Mouse (Mus musculus): ENCODE results near the gene Cmtm7. TPM values are rescaled to one million over a fixed set of nuclear protein-coding genes. Genes with fewer than 3 reads are reported as not detected.

Cmtm7 gene
- polyA plus RNA-seq, 2 experiments = 36.7 to 49.5 TPM

- Histone ChIP-seq H3K9me3 (ENCODE audit: control insufficient read depth, low read length) (no peaks in the 10 kb centered on the region), H3K27ac (no peak overlapping the region; the same call in 1 of the 2 replicates)
- WGBS (ENCODE audit: insufficient replicate concordance) = under 1% methylated on average over 37 of the region's 38 CpGs
These were observed 720 bp downstream of the Cmtm7 start for GRCm38 (mm10) chr9:114780746-114781525.

GRCm38 (mm10) chr9:114779984-114780745, 1.5 kb downstream of the Cmtm7 start:
- Histone ChIP-seq H3K4me3 (ENCODE audit: insufficient read depth in 1 of 2, low read depth in 2 of 2, low read length in 2 of 2) (peak overlapping the region; percentile 56 to 59), H3K4me2 (ENCODE audit: low read depth) (peak overlapping the region; percentile 73), H3K9ac (replicated peaks) (peak overlapping the region; percentile 15; the same call in 1 of the 2 replicates), H3K27ac (no peak overlapping the region), H3K36me3 (replicated peaks; ENCODE audit: control insufficient read depth, insufficient read depth, low read depth) (no peaks in the 10 kb centered on the region), H3K27me3 (ENCODE audit: control insufficient read depth, insufficient read depth, low read length) (no peaks in the 10 kb centered on the region; the same call in 1 of the 2 replicates), H3K9me3 (ENCODE audit: control insufficient read depth, low read length) (no peaks in the 10 kb centered on the region), H3K4me1 (replicated peaks; ENCODE audit: control insufficient read depth in 2 of 2, insufficient read depth in 2 of 2, low read length in 1 of 2) (peaks cover 0 to 18% of the 10 kb centered on the region in 2 experiments; a peak in 3 of 4 replicates)
- DNase-seq (ENCODE audit: low read depth in 3 of 3, low spot score in 3 of 3) (no peak), ATAC-seq (ENCODE audit: insufficient read depth) (no peak)
- no peak for TF ChIP-seq EP300 (IDR thresholded peaks at IDR 0.05; ENCODE audit: low read depth)
- WGBS (ENCODE audit: insufficient replicate concordance) = 6% methylated on average over 23 of the region's 23 CpGs

More at GRCm38 (mm10) chr9:114780746-114781525, 720 bp downstream of the Cmtm7 start:
- H3K36me3 ChIP-seq (replicated peaks; ENCODE audit: control insufficient read depth, insufficient read depth, low read depth) = no peaks in the 10 kb centered on the region
- ATAC-seq (ENCODE audit: insufficient read depth) (peak; percentile 54), DNase-seq (ENCODE audit: low read depth in 3 of 3, low spot score in 3 of 3) (no peak)
- TF ChIP-seq EP300 (IDR thresholded peaks at IDR 0.05; ENCODE audit: low read depth) = no peak
- TF ChIP-seq CTCF (IDR thresholded peaks at IDR 0.05; ENCODE audit: low read depth) = no peak
- H3K4me2 ChIP-seq (ENCODE audit: low read depth) = peak overlapping the region; percentile 73
- H3K4me3 ChIP-seq (ENCODE audit: insufficient read depth in 1 of 2, low read depth in 2 of 2, low read length in 2 of 2) = peak overlapping the region; percentile 56 to 59
- peak overlapping the region; percentile 15 for H3K9ac ChIP-seq (replicated peaks)
- H3K27me3 ChIP-seq (ENCODE audit: control insufficient read depth, insufficient read depth, low read length) = no peaks in the 10 kb centered on the region; the same call in 1 of the 2 replicates
- H3K4me1 ChIP-seq (replicated peaks; ENCODE audit: control insufficient read depth in 2 of 2, insufficient read depth in 2 of 2, low read length in 1 of 2) = peaks cover 0 to 19% of the 10 kb centered on the region in 2 experiments; a peak in 3 of 4 replicates

- Histone ChIP-seq H3K9me3 (ENCODE audit: control insufficient read depth, low read length) (no peaks in the 10 kb centered on the region), H3K27ac (no peak overlapping the region), H3K36me3 (replicated peaks; ENCODE audit: control insufficient read depth, insufficient read depth, low read depth) (no peaks in the 10 kb centered on the region), H3K4me2 (ENCODE audit: low read depth) (no peak overlapping the region), H3K27me3 (ENCODE audit: control insufficient read depth, insufficient read depth, low read length) (no peaks in the 10 kb centered on the region; the same call in 1 of the 2 replicates), H3K4me3 (ENCODE audit: insufficient read depth in 1 of 2, low read depth in 2 of 2, low read length in 2 of 2) (no peak overlapping the region), H3K4me1 (replicated peaks; ENCODE audit: control insufficient read depth in 2 of 2, insufficient read depth in 2 of 2, low read length in 1 of 2) (peaks cover 0 to 18% of the 10 kb centered on the region in 2 experiments; a peak in 3 of 4 replicates), H3K9ac (replicated peaks) (no peak overlapping the region)
- ATAC-seq (ENCODE audit: insufficient read depth) = no peak
- DNase-seq (ENCODE audit: low read depth in 3 of 3, low spot score in 3 of 3) = no peak
- TF ChIP-seq EP300 (IDR thresholded peaks at IDR 0.05; ENCODE audit: low read depth) = no peak
- TF ChIP-seq CTCF (IDR thresholded peaks at IDR 0.05; ENCODE audit: low read depth) = no peak
- WGBS (ENCODE audit: insufficient replicate concordance) = 60% methylated on average over 7 of the region's 7 CpGs
These were observed 2.8 kb downstream of the Cmtm7 start for GRCm38 (mm10) chr9:114778877-114779276.

- TF ChIP-seq CTCF (IDR thresholded peaks at IDR 0.05; ENCODE audit: low read depth) (no peak), EP300 (IDR thresholded peaks at IDR 0.05; ENCODE audit: low read depth) (peak; percentile 34; the same call in 1 of the 2 replicates)
- ATAC-seq (ENCODE audit: insufficient read depth) (no peak), DNase-seq (ENCODE audit: low read depth in 3 of 3, low spot score in 3 of 3) (no peak)
- no peak overlapping the region for H3K4me3 ChIP-seq (ENCODE audit: insufficient read depth in 1 of 2, low read depth in 2 of 2, low read length in 2 of 2)
- H3K9me3 ChIP-seq (ENCODE audit: control insufficient read depth, low read length) = no peaks in the 10 kb centered on the region
- no peak overlapping the region for H3K9ac ChIP-seq (replicated peaks)
- H3K4me1 ChIP-seq (replicated peaks; ENCODE audit: control insufficient read depth in 2 of 2, insufficient read depth in 2 of 2, low read length in 1 of 2) = peaks cover 0 to 18% of the 10 kb centered on the region in 2 experiments; a peak in 3 of 4 replicates
- no peaks in the 10 kb centered on the region; the same call in 1 of the 2 replicates for H3K27me3 ChIP-seq (ENCODE audit: control insufficient read depth, insufficient read depth, low read length)
- H3K4me2 ChIP-seq (ENCODE audit: low read depth) = 0 out of 2 replicates have a peak overlapping the region, but pooled peaks have one; percentile 2
- 17% methylated on average over 7 of the region's 7 CpGs for WGBS (ENCODE audit: insufficient replicate concordance)
- H3K27ac ChIP-seq = no peak overlapping the region
- no peaks in the 10 kb centered on the region for H3K36me3 ChIP-seq (replicated peaks; ENCODE audit: control insufficient read depth, insufficient read depth, low read depth)
These were observed 3.6 kb downstream of the Cmtm7 start for GRCm38 (mm10) chr9:114778047-114778390.

Measured in liver, embryonic 14.5 days (tissue).